Mouse (Mus musculus): ENCODE data around the gene Sh2b2.

GRCm38 (mm10) chr5:136244762-136245540 is 1.4 kb downstream of the Sh2b2 start:
- TF ChIP-seq POLR2A (IDR thresholded peaks at IDR 0.05; ENCODE audit: low read depth, low read length) (no peak), CTCF (IDR thresholded peaks at IDR 0.05; ENCODE audit: extremely low read depth, insufficient read length, insufficient replicate concordance, low read depth, low read length) (no peak)
